Mouse (Mus musculus) kidney, embryonic 14.5 days (tissue): ENCODE data around the gene Gm27029. TPM values are rescaled to one million over a fixed set of nuclear protein-coding genes. Genes with fewer than 3 reads are reported as not detected.
"Not testable (repeated sequence)": the region's sequence is repeated elsewhere in the genome, so short reads cannot be mapped to it uniquely, and the experiment has no call there.

Source experiments
- ATAC-seq: fragments of 200-750 bp; cut with Nextera tagmentation; 2 replicates; pipeline ENCODE4 v1.8.0; 2017; ENCODE audit warnings: moderate number of reproducible peaks, mild to moderate bottlenecking, moderate TSS enrichment, moderate library complexity; ENCODE audit not compliant: low FRiP score, low TSS enrichment
- H3K27ac ChIP-seq: fragments of 300-500 bp; sonication (generic); 2 replicates; pipeline ENCODE4 v1.5.1; 2014; ENCODE audit warnings: low read depth, mild to moderate bottlenecking, low read length, moderate library complexity, mixed read lengths
- H3K27me3 ChIP-seq: fragments of 300-500 bp; sonication (generic); 2 replicates; pipeline ENCODE4 v1.6.1; 2014; ENCODE audit warnings: mild to moderate bottlenecking, low read length; ENCODE audit not compliant: control insufficient read depth, insufficient read depth
- H3K36me3 ChIP-seq: fragments of 300-500 bp; sonication (generic); 2 replicates; pipeline ENCODE4 v1.6.1; 2014; ENCODE audit warnings: low read length, mixed read lengths; ENCODE audit not compliant: control insufficient read depth, insufficient read depth
- H3K4me1 ChIP-seq: fragments of 300-500 bp; sonication (generic); 2 replicates; pipeline ENCODE4 v1.6.1; 2014; ENCODE audit warnings: low read length, mixed read lengths; ENCODE audit not compliant: control insufficient read depth, insufficient read depth
- H3K4me2 ChIP-seq: fragments of 300-500 bp; sonication (generic); replicated peaks from 2 replicates; pipeline ENCODE4 v1.6.1; 2014; ENCODE audit warnings: low read depth, mild to moderate bottlenecking, low read length
- H3K4me3 ChIP-seq: fragments of 300-500 bp; sonication (generic); 2 replicates; pipeline ENCODE4 v1.5.1; 2014; ENCODE audit warnings: mild to moderate bottlenecking, low read length
- H3K9ac ChIP-seq: fragments of 300-500 bp; sonication (generic); 2 replicates; pipeline ENCODE4 v1.6.1; 2014; ENCODE audit warnings: low read depth, mild to moderate bottlenecking, low read length, moderate library complexity
- H3K9me3 ChIP-seq: fragments of 300-500 bp; sonication (generic); 2 replicates; pipeline ENCODE4 v1.6.1; 2016; ENCODE audit warnings: low read length; ENCODE audit not compliant: control insufficient read depth
- WGBS: fragments of 180-500 bp; shearing (Covaris S2); extraction: QIAGEN DNeasy Blood & Tissue Kit; methylation state at CpG from one replicate; pipeline ENCODE4 v1.1.7; 2014; 5-methylcytosine and 5-hydroxymethylcytosine counted together
- polyA plus RNA-seq: library from polyadenylated mRNA; unstranded; fragments of >200 nt; fragmentation: Nextera tagmentation; extraction: Ambion mirVana; gene quantifications from 2 replicates; pipeline ENCODE4 v1.2.1, GENCODE M21; 2014

Gene Gm27029
- polyA plus RNA-seq, 1 experiment from 2014 or later = 11.5 TPM

- Histone ChIP-seq H3K9ac (peak overlapping the region; percentile 72), H3K4me2 (peak overlapping the region; percentile 90), H3K4me3 (peak overlapping the region; percentile 74), H3K27ac (no peak overlapping the region), H3K27me3 (no peaks in the 10 kb centered on the region), H3K36me3 (no peaks in the 10 kb centered on the region; the same call in 1 of the 2 replicates), H3K4me1 (peaks cover 28% of the 10 kb centered on the region), H3K9me3 (no peaks in the 10 kb centered on the region)
- 1% methylated on average over 38 of the region's 54 CpGs for WGBS
- ATAC-seq = peak; percentile 75
These were observed 43.1 kb upstream of the Gm27029 start for GRCm38 (mm10) chr11:101467477-101468262.

GRCm38 (mm10) chr11:101466552-101466950 is 42.0 kb upstream of the Gm27029 start:
- H3K27me3 ChIP-seq, ATAC-seq, H3K9me3 ChIP-seq, H3K27ac ChIP-seq, H3K36me3 ChIP-seq: not testable (repeated sequence)
- Histone ChIP-seq H3K4me3 (peak overlapping the region; percentile 80), H3K4me2 (peak overlapping the region; percentile 99), H3K9ac (peak overlapping the region; percentile 81; the same call in 1 of the 2 replicates), H3K4me1 (peaks cover 35% of the 10 kb centered on the region)
- WGBS = 58% methylated on average over 5 of the region's 5 CpGs

DNA sequence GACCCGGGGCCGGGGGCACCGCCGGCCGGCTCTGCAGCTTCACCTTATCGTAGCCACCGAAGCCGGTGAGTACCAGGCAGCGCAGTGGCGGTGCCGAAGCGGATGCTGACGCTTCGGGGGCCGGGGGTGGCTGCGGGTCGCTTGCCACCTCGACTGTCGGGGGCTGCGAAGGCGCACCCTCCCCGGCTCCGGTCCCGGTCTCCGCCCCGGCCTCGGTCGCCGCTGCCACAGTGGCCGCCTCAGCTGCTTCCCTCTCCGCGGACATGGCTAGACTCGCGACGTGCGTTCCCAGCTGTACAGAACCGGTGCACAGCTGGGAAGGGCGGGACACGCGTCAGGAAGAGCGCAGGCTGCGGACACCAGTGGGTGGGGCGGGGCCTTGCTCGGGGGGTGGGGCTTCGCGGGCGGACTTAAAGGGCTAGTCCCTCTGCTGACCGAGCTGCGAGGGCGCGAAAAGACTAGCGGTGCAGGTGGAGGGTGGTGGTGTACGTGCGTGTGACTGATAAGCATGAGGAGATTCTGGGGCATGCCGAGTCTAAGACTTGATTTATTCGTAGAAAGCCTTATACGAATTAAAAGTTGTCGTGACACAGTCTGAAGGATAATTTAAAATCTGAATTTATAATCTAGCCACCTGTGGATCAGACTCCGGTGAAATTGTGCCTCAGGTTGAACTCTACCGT is 41.4 kb upstream of the Gm27029 start, which contains the start of gene Vat1:
Vat1 (minus strand) TSS at position 362 of the 683 bp plus-strand sequence.
- Histone ChIP-seq H3K9ac (peak within 1 kb of the TSS; percentile 81), H3K36me3 (peaks cover 9% of the 10 kb centered on the region; the same call in 1 of the 2 replicates), H3K4me3 (peak within 1 kb of the TSS; percentile 80), H3K9me3 (no peaks in the 10 kb centered on the region), H3K27me3 (no peaks in the 10 kb centered on the region), H3K4me2 (peak within 1 kb of the TSS; percentile 99), H3K4me1 (peaks cover 35% of the 10 kb centered on the region), H3K27ac (peak within 1 kb of the TSS; percentile 79)
- 1% methylated on average over 60 of the region's 60 CpGs for WGBS
- peak; percentile 47; the same call in 1 of the 2 replicates for ATAC-seq

DNA sequence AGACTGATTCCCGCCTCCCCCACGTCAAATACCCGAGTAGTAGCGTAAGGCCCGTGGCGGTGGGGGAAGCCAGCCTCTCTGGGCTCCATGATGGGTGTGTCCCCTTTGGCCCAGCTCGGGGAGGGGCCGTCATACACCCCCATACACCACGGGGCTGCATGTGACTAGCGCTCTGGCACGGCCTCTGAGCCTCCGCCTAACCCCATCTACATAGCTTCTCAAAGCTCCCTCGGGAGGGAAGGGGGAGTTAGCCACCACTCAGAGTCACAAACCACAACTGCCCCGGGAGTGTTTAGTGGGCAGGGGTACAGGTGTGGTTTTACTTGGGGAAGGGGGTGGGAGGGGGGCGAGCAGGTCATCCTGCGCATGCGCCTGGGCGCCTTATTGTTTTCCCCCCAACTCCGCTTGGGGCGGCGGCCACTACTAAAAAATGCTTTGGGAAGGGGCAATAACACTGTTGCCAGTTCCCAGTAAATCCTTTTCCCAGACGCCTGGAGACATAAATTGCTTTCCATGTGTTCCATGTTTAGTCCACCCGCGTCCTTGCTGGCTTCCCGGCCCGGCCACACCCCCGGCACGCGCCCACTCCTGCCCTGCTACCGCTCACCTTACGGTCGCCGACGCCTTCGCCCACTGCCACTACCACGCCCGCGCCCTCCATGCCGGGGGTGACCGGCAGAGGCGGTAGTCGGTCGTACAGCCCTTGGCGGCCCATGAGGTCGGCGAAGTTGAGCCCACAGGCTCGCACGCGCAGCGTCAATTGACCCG is 40.7 kb upstream of the Gm27029 start:
- H3K4me2 ChIP-seq = peak overlapping the region; percentile 99
- H3K27me3 ChIP-seq = no peaks in the 10 kb centered on the region
- 2% methylated on average over 51 of the region's 51 CpGs for WGBS
- no peaks in the 10 kb centered on the region for H3K9me3 ChIP-seq
- peaks cover 36% of the 10 kb centered on the region for H3K4me1 ChIP-seq
- H3K4me3 ChIP-seq = peak overlapping the region; percentile 80
- peaks cover 9% of the 10 kb centered on the region; the same call in 1 of the 2 replicates for H3K36me3 ChIP-seq
- ATAC-seq = peak; percentile 36
- peak overlapping the region; percentile 79 for H3K27ac ChIP-seq
- peak overlapping the region; percentile 81 for H3K9ac ChIP-seq

GRCm38 (mm10) chr11:101464211-101465100 is 39.9 kb upstream of the Gm27029 start, which contains the start of gene Rnd2:
Gene Rnd2 (plus strand): TSS chr11:101464999.
- WGBS = 4% methylated on average over 12 of the region's 12 CpGs
- peak; percentile 8; the same call in 1 of the 2 replicates for ATAC-seq
- H3K9me3 ChIP-seq = no peaks in the 10 kb centered on the region

DNA sequence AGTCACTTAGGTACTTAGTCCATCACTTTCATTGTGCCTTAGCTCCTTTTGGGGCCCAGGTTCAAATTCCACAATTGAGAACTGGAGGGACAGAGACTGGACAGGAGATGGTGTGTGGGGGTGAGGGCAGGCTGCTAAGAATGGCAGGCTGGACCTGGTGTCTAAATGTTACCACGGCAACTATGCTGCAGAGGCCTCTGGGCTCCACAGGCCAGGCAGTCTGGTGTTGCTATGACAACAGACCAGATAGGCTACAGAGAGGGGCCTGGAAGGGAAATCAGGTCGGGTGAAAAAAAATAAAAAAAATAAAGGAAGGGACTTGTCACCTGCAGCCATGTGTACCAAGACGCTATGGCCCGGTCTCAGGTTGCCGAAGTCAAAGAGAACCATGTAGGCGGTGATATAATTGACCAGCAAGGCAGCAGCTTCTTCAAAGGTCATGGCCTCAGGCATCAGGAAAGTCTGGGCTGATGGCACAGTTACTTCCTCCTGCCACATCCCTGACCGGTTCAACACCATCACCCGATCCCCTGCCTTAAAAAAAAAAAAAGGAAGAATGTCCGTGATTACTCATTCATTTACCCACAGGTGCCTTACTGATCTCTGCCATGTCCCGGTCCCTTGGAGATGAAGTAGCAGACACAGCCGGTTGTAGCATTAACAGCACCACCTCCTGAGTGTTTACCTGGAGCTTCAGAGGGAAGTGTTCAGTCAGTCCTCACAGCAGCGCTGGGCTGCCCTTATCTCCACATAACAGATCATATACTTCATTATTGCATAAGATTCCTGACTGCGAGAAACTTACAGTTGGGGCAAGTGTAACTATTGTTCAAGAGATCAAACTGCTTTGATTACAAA is 38.2 kb upstream of the Gm27029 start:
- Histone ChIP-seq H3K4me1 (peaks cover 38% of the 10 kb centered on the region), H3K27me3 (no peaks in the 10 kb centered on the region), H3K4me2 (no peak overlapping the region), H3K27ac (no peak overlapping the region), H3K36me3 (peaks cover 19% of the 10 kb centered on the region; the same call in 1 of the 2 replicates), H3K4me3 (no peak overlapping the region), H3K9me3 (no peaks in the 10 kb centered on the region), H3K9ac (no peak overlapping the region)
- 25% methylated on average over 13 of the region's 13 CpGs for WGBS
- no peak for ATAC-seq

More at GRCm38 (mm10) chr11:101464211-101465100, 39.9 kb upstream of the Gm27029 start, which contains the start of gene Rnd2:
- H3K27me3 ChIP-seq = no peaks in the 10 kb centered on the region
- H3K4me1 ChIP-seq = peaks cover 43% of the 10 kb centered on the region
- peaks cover 14% of the 10 kb centered on the region; the same call in 1 of the 2 replicates for H3K36me3 ChIP-seq
- peak within 1 kb of the TSS; percentile 79 for H3K27ac ChIP-seq
- H3K9ac ChIP-seq = peak within 1 kb of the TSS; percentile 81
- peak within 1 kb of the TSS; percentile 99 for H3K4me2 ChIP-seq
- peak within 1 kb of the TSS; percentile 80 for H3K4me3 ChIP-seq

GRCm38 (mm10) chr11:101462141-101462540 is 37.5 kb upstream of the Gm27029 start:
- WGBS = 75% methylated on average over 14 of the region's 14 CpGs
- H3K4me1 ChIP-seq = peaks cover 38% of the 10 kb centered on the region

More at GRCm38 (mm10) chr11:101462141-101462540, 37.5 kb upstream of the Gm27029 start:
- Histone ChIP-seq H3K27me3 (no peaks in the 10 kb centered on the region), H3K36me3 (peaks cover 19% of the 10 kb centered on the region; the same call in 1 of the 2 replicates), H3K9me3 (no peaks in the 10 kb centered on the region), H3K27ac (no peak overlapping the region), H3K4me3 (no peak overlapping the region), H3K4me2 (no peak overlapping the region), H3K9ac (no peak overlapping the region)
- no peak for ATAC-seq
